Mouse (Mus musculus) heart, embryonic 16.5 days (tissue): ENCODE results near the gene Dnaic1. TPM values are rescaled to one million over a fixed set of nuclear protein-coding genes. Genes with fewer than 3 reads are reported as not detected.

ENCODE experiments used
- ATAC-seq: fragments of 200-750 bp; cut with Nextera tagmentation; replicated peaks from 2 replicates; pipeline ENCODE4 v1.8.0; 2017; ENCODE audit warnings: moderate number of reproducible peaks; ENCODE audit not compliant: insufficient read depth, low FRiP score; ENCODE audit errors: extremely low read depth
- H3K27ac ChIP-seq: fragments of 300-500 bp; sonication (generic); 2 replicates; pipeline ENCODE4 v1.5.1; 2014; ENCODE audit warnings: mild to moderate bottlenecking, low read length, control low read depth, moderate library complexity
- H3K27me3 ChIP-seq: fragments of 300-500 bp; sonication (generic); 2 replicates; pipeline ENCODE4 v1.6.1; 2014; ENCODE audit warnings: low read length, mixed read lengths; ENCODE audit not compliant: control insufficient read depth, insufficient read depth
- H3K36me3 ChIP-seq: fragments of 300-500 bp; sonication (generic); 2 replicates; pipeline ENCODE4 v1.6.1; 2014; ENCODE audit not compliant: control insufficient read depth, insufficient read depth
- H3K4me1 ChIP-seq: fragments of 300-500 bp; sonication (generic); 2 replicates; pipeline ENCODE4 v1.6.1; 2014; ENCODE audit warnings: low read length, mixed read lengths; ENCODE audit not compliant: control insufficient read depth, insufficient read depth
- H3K4me2 ChIP-seq: fragments of 300-500 bp; sonication (generic); 2 replicates; pipeline ENCODE4 v1.6.1; 2014; ENCODE audit warnings: low read depth, mild to moderate bottlenecking, control low read depth, low read length
- H3K4me3 ChIP-seq: fragments of 300-500 bp; sonication (generic); 2 replicates; pipeline ENCODE4 v1.5.1; 2014; ENCODE audit warnings: mild to moderate bottlenecking, control low read depth, low read length
- H3K9ac ChIP-seq: fragments of 300-500 bp; sonication (generic); 2 replicates; pipeline ENCODE4 v1.6.1; 2014; ENCODE audit warnings: low read length, control low read depth
- H3K9me3 ChIP-seq: fragments of 300-500 bp; sonication (generic); replicated peaks from 2 replicates; pipeline ENCODE4 v1.6.1; 2016; ENCODE audit warnings: low read length; ENCODE audit not compliant: control insufficient read depth
- WGBS: fragments of 180-500 bp; shearing (Covaris S2); extraction: QIAGEN DNeasy Blood & Tissue Kit; methylation state at CpG from one replicate; pipeline ENCODE4 v1.1.7; 2014; 5-methylcytosine and 5-hydroxymethylcytosine counted together
- polyA plus RNA-seq: library from polyadenylated mRNA; unstranded; fragments of >200 nt; fragmentation: Nextera tagmentation; extraction: Ambion mirVana; gene quantifications from 2 replicates; pipeline ENCODE4 v1.2.1, GENCODE M21; 2015

Gene Dnaic1
- polyA plus RNA-seq = 2.6 and 3.6 TPM in 2 replicates

GRCm38 (mm10) chr4:41569411-41569885 is at the start of gene Dnaic1, which contains the start of gene Fam219a:
Gene Dnaic1 (plus strand): TSS chr4:41569775.
Gene Fam219a (minus strand): TSS chr4:41569538.
- Histone ChIP-seq H3K4me2 (peak within 1 kb of the TSS; percentile 88), H3K4me1 (peaks cover 5% of the 10 kb centered on the region; the same call in 1 of the 2 replicates), H3K27me3 (no peaks in the 10 kb centered on the region; the same call in 1 of the 2 replicates), H3K9ac (peak within 1 kb of the TSS; percentile 81), H3K9me3 (no peaks in the 10 kb centered on the region), H3K36me3 (no peaks in the 10 kb centered on the region), H3K27ac (peak within 1 kb of the TSS; percentile 32; the same call in 1 of the 2 replicates), H3K4me3 (peak within 1 kb of the TSS; percentile 84)
- whole genome bisulfite sequencing = 0% methylated on average over 41 of the region's 41 CpGs
- ATAC-seq = peak; percentile 98

DNA sequence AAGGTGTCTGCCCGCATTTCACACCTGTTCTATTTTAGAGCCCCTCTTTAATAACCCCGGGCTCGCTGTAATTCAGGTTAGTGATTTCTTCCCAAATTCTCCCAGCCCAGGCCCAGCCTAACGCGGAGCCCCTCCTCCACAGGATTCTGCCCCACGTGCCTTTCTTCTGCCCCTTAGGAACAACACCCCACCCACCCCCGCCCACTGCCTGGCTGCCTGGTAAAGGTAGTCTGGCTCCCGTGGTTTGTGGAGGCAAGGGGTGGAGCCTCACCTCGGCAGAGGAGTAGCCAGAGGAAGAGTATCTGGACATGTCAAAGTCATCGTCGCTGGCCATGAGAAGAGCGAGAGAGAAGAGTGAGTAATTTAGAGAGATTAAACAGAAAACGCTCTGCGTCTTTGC is 48.9 kb upstream of the Dnaic1 start:
- H3K9me3 ChIP-seq = no peaks in the 10 kb centered on the region
- no peak for ATAC-seq
- peaks cover 4% of the 10 kb centered on the region for H3K27me3 ChIP-seq
- no peak overlapping the region for H3K27ac ChIP-seq
- no peak overlapping the region for H3K4me2 ChIP-seq
- WGBS = 41% methylated on average over 14 of the region's 14 CpGs
- no peaks in the 10 kb centered on the region for H3K36me3 ChIP-seq
- H3K9ac ChIP-seq = no peak overlapping the region
- no peak overlapping the region for H3K4me3 ChIP-seq
- no peaks in the 10 kb centered on the region for H3K4me1 ChIP-seq

- Histone ChIP-seq H3K4me2 (no peak overlapping the region), H3K27me3 (peaks cover 4% of the 10 kb centered on the region), H3K36me3 (no peaks in the 10 kb centered on the region), H3K27ac (no peak overlapping the region), H3K9me3 (no peaks in the 10 kb centered on the region), H3K4me3 (no peak overlapping the region), H3K4me1 (no peaks in the 10 kb centered on the region), H3K9ac (no peak overlapping the region)
- WGBS = 77% methylated on average over 6 of the region's 6 CpGs
- no peak for ATAC-seq
Observed at GRCm38 (mm10) chr4:41522136-41522535, 47.4 kb upstream of the Dnaic1 start.

DNA sequence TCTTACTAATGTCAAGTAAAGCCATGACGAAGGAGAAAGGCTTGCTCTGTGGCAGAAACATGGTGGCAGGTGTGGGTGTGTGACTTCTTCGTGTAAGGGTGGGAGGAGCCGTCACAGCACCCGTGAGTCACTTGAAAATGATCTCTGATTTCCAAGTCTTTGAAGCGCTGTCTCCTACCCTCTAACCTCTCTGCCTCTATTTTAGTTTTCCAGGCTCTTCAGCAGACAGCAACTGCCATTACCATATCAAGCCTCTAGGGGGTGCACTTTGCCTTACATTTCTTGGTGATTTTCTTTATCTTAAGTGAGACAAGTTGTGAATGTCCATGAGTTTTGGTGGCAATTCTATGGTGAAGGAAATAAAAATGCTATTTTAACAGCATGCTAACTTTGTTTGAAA is 46.8 kb upstream of the Dnaic1 start:
- no peak for ATAC-seq
- no peak overlapping the region for H3K4me3 ChIP-seq
- no peak overlapping the region for H3K9ac ChIP-seq
- no peaks in the 10 kb centered on the region for H3K9me3 ChIP-seq
- H3K27ac ChIP-seq = no peak overlapping the region
- H3K36me3 ChIP-seq = no peaks in the 10 kb centered on the region
- WGBS = 52% methylated on average over 5 of the region's 5 CpGs
- H3K4me1 ChIP-seq = 0 out of 2 replicates have a peak, but pooled peaks cover 2% of the 10 kb centered on the region
- no peak overlapping the region for H3K4me2 ChIP-seq
- peaks cover 4% of the 10 kb centered on the region for H3K27me3 ChIP-seq

GRCm38 (mm10) chr4:41523839-41524238 is 45.7 kb upstream of the Dnaic1 start:
- no peaks in the 10 kb centered on the region for H3K36me3 ChIP-seq
- H3K4me1 ChIP-seq = peaks cover 11% of the 10 kb centered on the region; the same call in 1 of the 2 replicates
- peaks cover 4% of the 10 kb centered on the region for H3K27me3 ChIP-seq
- ATAC-seq = no peak
- H3K4me3 ChIP-seq = no peak overlapping the region
- 63% methylated on average over 7 of the region's 7 CpGs for WGBS
- H3K9me3 ChIP-seq = no peaks in the 10 kb centered on the region
- no peak overlapping the region for H3K4me2 ChIP-seq
- H3K9ac ChIP-seq = no peak overlapping the region
- no peak overlapping the region for H3K27ac ChIP-seq

DNA sequence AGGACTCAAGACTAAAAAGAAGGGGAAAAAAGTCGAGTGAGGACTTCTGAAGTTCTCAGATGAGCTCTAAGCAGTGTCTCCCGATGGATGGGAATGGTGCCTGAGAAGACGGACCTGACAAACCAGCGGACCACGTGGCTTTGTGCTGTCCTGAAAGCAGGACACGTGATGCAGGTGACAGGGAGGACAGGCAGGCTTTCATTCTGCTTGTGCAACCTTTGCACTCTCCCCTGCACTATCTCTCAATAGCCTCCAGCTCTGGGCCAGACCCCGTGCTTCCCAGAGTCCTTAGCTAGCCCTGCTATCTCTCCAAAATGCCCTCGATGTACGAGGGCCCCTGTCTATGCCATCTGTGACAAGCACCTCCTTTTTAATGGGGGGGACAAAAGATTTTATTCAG is 44.7 kb upstream of the Dnaic1 start:
- 60% methylated on average over 9 of the region's 9 CpGs for WGBS
- no peak overlapping the region for H3K4me2 ChIP-seq
- H3K4me1 ChIP-seq = peaks cover 11% of the 10 kb centered on the region; the same call in 1 of the 2 replicates
- no peak for ATAC-seq
- no peaks in the 10 kb centered on the region for H3K36me3 ChIP-seq
- H3K9ac ChIP-seq = no peak overlapping the region
- no peaks in the 10 kb centered on the region for H3K9me3 ChIP-seq
- H3K27ac ChIP-seq = no peak overlapping the region
- no peak overlapping the region for H3K4me3 ChIP-seq
- peaks cover 4% of the 10 kb centered on the region for H3K27me3 ChIP-seq

DNA sequence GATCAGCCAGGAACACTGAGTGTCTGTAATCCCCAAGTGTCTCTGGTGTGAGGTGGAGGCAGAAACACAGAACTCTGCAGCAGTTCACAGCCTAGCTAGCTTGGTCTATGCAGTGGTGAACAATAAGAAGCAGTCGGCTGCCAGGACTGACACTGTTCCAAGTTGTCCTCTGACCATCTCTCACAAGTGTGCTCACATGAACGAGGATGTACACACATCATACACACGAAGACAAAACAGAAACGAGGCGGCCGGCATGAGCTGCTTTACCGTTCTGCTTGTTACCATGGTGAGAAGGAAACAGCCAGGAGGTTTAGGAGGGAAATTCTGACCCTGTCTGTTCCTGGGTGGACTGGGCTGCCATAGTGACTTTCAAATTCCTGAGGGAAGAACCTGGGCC is 43.0 kb upstream of the Dnaic1 start:
- H3K36me3 ChIP-seq = no peaks in the 10 kb centered on the region
- H3K4me3 ChIP-seq = no peak overlapping the region
- peaks cover 4% of the 10 kb centered on the region for H3K27me3 ChIP-seq
- no peak overlapping the region for H3K27ac ChIP-seq
- no peaks in the 10 kb centered on the region for H3K9me3 ChIP-seq
- no peak for ATAC-seq
- no peak overlapping the region for H3K9ac ChIP-seq
- peaks cover 11% of the 10 kb centered on the region; the same call in 1 of the 2 replicates for H3K4me1 ChIP-seq
- 61% methylated on average over 7 of the region's 7 CpGs for WGBS
- no peak overlapping the region for H3K4me2 ChIP-seq

- ATAC-seq = no peak
- peaks cover 4% of the 10 kb centered on the region for H3K27me3 ChIP-seq
- no peak overlapping the region for H3K4me2 ChIP-seq
- WGBS = 35% methylated on average over 13 of the region's 13 CpGs
- H3K9me3 ChIP-seq = no peaks in the 10 kb centered on the region
- no peak overlapping the region for H3K9ac ChIP-seq
- H3K4me1 ChIP-seq = peaks cover 11% of the 10 kb centered on the region; the same call in 1 of the 2 replicates
- no peak overlapping the region for H3K4me3 ChIP-seq
- H3K27ac ChIP-seq = no peak overlapping the region
- no peaks in the 10 kb centered on the region for H3K36me3 ChIP-seq
Observed at GRCm38 (mm10) chr4:41527076-41527475, 42.5 kb upstream of the Dnaic1 start.

DNA sequence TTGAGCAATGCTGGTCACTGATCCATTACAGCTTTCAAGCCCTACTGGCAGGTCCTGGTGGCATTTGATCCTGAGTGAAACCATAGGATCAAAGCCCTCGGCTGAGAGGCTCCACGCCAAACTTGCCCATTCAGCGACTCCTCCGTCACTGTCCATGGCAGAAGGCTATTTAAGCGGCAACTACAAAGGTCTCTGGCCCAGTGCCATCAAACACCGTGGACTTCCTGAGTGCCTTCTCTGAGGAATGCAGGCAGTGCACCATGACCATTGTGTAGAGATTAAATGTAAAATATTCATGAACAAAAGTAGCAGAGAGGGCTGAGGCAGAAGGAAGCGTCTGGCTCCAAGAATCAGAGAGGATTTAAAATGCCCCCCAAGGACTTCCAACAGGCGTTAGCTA is 41.6 kb upstream of the Dnaic1 start:
- peaks cover 11% of the 10 kb centered on the region; the same call in 1 of the 2 replicates for H3K4me1 ChIP-seq
- no peak for ATAC-seq
- no peaks in the 10 kb centered on the region for H3K27me3 ChIP-seq
- H3K9ac ChIP-seq = no peak overlapping the region
- no peak overlapping the region for H3K4me3 ChIP-seq
- H3K9me3 ChIP-seq = no peaks in the 10 kb centered on the region
- 24% methylated on average over 8 of the region's 8 CpGs for WGBS
- no peak overlapping the region for H3K27ac ChIP-seq
- no peak overlapping the region for H3K4me2 ChIP-seq
- no peaks in the 10 kb centered on the region for H3K36me3 ChIP-seq
